Mouse (Mus musculus) right cerebral cortex, postnatal 10 days (tissue): ENCODE measurements around the gene Gm20696.

Source experiments
- DNase-seq, 2 experiments: peaks; one replicate each; pipeline ENCODE4 v3.0.0; 2021; ENCODE audit warnings: low spot score in 2 of 2

Gene Gm20696

DNA sequence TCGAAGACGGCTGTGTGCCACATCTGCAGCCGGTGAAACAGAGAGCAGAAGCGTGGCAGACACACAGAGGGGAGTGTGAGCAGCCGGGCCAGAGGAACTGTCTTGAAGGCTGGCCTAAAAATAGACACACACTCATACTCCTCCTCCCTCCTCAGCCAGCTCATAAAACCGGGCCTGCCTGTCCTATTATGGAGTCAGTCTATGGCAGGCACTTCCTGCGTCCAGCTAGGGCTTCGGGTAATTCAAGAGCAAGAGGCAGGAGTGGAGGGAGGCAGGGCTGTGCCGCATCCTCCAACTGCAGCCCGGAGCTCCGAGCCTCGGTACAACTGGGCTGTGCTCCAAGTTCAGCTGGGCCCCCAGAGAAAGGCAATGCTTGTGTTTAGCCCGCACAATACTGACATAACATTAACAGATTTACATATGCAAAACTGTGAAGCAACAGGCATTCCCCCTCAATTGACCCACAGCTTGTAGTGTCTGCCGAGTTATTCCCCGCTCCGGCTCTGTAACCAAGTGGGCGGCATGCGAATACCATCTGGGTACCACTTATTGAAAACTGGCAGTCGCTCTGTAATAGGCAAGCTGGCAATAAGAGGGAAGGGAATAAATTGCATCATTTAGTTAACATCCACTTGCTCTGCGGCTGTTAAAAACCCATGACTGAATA, 181.2 kb downstream of the Gm20696 start:
- peak; percentile 83 to 91 for DNase-seq

DNA sequence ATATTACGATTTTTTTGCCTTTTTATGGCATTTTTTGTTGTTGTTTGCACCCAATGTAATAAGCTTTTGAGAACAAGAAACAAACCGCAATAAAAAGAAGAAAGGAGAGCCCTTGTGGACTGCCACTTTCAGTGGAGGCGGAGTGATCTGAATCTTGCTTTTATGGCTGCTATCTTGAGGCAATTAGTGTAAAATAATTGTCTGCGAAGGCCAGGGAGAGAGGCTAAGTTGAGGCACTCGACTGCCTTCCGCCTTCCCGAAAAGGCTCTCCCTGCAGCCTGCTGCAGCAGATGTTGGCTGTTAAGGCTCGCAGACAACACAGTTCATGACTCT, 181.7 kb downstream of the Gm20696 start:
- DNase-seq: no peak

DNA sequence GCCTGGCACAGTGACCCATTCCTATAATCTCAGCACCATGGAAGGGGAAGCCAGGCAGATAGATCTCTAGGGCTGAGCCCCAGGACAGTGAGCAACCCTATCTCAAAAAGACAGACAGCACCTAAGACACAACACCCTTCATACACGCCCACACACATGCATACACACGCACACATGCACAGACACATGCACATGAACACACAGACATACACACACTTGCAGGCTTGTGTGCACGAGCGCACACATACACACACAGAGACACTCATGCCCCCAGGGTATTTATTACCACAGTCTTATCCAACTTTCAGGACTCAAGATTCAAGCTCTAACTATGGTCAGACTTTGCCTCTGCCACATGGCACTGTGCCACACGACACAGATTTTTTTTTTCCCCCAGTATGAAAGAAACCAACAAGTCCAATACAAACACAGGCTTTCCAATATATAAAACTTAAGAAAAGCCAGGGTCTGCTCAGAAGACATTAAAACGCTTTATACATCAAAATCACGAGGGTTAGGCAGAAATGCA, 182.3 kb downstream of the Gm20696 start:
- no peak for DNase-seq

DNA sequence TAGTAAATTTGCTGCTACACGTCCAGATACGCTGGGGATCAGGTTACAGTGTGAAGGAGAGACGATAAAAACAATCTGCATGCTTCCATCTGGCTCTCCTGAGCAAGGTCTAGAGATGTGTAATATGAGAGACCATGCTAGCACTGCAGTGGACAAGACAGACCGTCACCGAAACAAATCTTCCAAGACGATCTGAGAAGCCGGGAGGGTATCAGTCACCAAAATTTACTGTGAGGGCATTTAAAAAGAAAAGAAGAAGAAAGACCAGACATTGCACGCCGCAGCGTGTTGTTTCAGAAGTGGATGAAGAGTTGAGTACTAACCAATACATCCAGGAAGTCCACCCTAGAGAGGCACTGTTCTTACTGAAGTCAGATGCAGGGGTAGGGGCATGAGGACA, 183.0 kb downstream of the Gm20696 start:
- DNase-seq: no peak

DNA sequence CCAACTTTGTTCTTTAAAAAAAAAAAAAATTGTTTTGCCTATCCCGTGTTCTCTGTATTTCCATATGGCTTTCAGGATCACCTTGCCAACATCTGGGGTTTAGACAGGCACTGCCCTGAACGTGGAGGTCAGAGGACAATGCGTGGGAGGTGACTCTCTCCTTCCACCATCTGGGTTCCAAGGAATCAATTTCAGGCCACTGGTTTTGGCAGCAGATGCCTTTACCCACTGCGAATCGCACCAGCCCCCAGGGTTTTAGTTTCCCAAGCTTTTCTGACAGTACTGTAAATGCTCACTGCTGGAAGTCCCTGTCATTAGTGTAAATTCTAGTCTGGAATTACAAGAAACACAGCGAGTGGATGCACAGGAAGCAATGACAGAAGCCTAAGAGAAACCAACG, 185.0 kb downstream of the Gm20696 start:
- no peak for DNase-seq

DNA sequence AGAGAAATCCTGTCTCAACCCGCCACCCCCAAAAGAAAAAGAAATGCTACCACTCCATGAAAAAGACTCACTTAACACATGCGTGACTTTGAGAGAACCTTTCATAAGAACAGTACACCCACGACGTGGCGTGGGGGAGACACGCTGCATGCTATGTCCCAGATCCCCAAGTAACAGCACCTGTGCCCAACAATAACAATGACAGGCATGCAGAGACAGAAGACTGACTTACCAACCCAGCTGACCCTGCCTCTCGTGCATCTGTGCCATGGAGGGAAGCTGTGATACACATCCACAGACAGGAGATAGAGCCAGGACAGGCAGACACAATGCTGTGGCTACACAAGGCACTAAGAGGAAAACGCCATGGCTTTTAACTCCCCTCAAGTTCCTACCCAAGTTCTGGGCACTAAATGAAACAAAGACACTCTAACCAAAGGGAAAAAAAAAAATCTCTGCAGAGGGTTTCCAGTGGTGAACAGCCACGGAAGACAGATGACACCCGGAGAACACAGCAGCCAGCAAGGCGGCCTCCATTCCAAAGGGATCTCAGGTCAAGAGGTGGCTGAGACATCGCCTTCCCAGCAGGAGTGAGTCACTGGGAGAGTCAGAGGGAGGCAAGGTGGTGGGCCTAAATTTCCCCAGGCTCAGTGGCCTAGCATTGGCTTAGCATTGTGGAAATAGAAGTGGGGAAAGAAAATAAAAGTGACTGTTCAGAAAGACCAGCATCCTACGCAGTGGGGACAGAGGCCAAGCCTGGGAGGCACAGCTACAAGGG, 187.5 kb downstream of the Gm20696 start:
- no peak for DNase-seq

DNA sequence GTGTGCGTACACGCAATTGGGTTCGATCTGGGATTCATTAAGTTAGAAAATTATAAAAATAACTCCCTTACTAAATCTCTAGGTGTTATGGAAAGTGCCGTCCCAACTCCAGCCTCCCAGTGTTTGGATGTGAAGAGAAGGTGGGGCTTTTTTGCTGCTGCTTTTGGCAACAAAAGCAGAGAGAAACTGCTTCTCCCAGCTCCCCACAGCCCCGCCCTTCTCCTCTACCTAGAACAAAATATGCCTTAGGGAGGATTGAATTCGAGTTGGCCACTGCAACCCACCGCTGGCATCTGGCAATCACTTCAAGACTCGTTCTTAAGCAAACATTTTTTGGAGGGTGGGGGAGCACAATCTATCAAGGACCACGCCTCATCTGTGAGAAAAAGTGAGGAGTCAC, 191.6 kb downstream of the Gm20696 start:
- DNase-seq: no peak

DNA sequence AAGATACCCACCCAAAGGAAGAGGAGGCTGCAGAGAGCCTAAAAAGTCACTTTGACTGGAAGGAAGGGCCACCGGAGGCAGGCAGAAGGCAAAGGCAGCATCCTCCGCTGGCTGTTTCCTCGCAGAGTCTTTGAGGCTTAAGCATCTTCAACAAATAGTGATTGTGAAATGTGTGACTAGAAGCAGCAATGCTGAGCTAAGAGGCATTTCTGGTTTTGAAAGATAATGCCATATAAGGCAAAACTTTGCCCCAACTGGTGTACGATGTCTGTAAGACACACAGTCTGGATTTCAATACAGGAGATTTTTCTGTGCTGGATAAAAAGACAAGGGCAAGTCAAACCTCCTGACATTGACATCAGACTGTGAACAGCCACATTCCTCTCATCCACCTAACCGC, 195.7 kb downstream of the Gm20696 start:
- no peak for DNase-seq

DNA sequence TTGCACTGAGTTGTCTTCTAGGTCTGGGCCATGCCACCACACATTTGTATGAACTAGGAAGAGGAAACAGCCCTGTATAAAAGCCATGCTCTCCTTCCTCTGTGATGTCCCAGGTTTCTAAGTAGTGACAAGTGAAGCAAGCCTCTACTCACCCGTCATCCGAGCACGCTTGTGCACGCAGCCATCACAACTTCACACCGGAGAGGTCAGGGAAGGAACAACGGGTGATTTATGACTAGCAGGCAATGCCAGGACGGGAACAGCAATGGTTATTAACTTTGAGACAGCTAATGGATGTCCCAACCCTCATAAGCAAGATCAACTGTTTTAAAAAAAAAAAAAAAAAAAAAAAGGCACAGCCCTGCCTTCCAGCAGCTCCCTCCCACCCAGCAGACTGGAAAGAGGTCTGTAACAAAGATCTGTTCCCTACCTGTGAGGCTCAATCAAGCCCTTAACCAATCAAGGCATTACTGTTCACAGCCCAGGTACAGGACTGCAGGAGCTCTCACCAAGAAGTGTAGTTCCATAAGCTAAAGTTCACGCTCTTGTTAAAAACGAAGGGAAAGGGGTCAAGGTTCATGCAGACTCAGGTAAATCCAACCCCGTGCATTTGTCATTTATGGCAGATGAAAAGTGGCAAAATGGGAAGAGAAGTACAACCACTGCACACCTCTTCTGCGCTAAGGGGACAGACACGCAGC, 197.3 kb downstream of the Gm20696 start:
- DNase-seq: no peak

DNA sequence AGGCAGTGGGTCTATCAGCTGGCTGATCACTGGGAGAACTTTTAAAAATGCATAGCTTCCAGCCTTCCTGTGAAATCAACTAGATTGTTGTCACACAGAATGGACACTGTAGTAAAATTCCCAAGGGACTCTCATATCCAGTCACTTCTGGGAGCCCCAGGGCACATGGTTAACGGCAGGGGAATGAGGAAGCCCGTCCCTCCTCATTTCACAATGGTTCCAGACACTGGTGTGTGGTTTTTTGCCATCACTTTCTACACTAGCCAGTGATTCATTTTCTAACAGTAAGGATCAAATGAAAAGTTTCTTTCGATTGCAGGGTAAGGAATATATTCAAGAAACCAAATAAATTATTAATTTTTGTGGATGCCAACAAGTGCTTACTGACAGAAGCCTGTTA, 198.8 kb downstream of the Gm20696 start:
- DNase-seq: no peak

DNA sequence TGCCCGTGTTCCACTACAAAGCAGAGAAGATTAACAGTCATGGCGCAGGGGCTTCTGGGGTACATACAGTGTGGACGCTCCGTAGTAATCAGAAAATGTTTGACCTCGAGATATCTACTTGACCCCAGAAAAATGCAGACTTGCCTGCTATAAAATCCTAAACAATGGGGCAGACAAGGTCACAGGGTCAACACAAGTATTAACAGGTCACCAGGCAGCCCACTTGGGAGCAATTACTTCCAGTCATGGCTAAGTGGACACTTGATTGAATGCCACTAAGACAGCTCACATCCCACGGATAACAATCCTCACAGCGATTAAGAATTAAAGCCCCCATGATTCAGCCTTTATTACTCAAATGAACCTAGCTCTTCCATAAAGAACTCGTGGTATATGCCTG, 199.5 kb downstream of the Gm20696 start:
- no peak for DNase-seq

DNA sequence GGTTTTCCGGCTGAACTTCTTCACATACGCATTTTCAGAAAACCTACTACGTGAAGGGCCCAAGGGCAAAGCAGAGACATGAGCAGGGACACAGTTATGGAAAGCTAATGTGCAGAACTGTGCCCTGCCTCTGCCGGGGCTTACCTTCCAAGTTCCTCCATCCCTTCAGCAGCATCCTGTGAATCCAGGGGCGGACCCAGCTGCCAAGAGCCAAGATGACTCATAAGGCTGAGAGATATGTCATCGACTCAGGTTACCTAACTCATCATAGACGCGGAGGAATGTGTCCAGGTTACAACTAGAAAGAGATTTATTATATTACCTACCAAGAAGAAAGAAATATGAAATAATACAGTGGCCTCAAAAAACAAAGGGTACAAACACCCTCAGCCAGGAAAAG, 200.2 kb downstream of the Gm20696 start:
- no peak for DNase-seq

DNA sequence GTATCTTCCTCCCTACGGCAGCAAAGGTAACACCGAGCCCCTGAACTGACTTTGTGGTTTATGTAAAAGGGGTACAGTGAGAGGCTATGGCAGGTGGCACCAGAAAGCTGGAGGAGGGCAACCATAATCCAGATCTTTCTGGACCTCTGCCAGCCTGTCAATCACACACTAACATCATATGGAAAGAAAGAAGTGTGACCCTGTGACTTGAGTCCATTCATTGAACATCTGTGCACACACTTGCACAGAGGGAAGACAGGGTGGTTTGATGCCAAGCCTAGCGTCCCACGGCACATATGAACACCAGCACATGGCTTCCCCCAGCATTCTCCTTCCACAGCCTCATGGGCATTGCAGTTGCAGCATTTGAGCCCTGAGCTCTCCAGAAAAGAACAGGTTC, 202.1 kb downstream of the Gm20696 start:
- DNase-seq: no peak

DNA sequence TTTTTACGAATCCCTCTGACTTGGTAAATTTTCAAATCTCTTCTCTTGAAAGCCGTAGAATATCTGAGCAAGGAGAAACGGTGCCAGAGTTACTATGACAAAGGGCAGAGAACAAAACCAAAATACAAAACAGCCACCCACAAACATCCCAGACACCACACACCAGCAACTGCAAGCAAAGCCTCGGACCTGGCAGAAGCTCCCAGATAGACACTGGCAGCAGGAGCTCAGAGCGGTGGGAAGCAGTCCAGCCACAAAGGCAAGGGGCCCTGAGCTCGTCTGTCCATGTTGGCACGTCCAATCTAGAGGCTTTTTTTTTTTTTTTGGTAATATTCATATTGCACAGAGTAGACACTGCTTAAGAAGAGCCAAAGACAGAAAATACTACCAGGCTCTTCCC, 202.7 kb downstream of the Gm20696 start:
- no peak for DNase-seq

DNA sequence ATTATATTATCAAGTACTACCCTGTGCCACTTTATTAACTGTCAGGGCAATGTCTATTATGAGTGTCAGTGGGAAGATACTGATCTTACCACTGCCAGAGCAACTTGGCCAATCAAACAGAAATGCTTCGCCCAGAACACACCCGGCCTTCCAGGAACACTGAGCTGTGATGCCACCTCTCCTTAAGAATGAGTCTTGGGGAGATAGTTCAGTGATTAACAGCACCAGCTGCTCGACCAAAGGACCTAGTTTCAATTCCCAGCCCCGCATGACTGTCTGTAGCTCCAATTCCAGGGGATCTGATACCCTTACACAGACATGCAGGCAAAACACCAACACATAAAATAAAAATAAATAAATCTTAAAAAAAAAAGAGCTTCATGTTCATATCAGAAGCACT, 207.8 kb downstream of the Gm20696 start:
- no peak for DNase-seq

DNA sequence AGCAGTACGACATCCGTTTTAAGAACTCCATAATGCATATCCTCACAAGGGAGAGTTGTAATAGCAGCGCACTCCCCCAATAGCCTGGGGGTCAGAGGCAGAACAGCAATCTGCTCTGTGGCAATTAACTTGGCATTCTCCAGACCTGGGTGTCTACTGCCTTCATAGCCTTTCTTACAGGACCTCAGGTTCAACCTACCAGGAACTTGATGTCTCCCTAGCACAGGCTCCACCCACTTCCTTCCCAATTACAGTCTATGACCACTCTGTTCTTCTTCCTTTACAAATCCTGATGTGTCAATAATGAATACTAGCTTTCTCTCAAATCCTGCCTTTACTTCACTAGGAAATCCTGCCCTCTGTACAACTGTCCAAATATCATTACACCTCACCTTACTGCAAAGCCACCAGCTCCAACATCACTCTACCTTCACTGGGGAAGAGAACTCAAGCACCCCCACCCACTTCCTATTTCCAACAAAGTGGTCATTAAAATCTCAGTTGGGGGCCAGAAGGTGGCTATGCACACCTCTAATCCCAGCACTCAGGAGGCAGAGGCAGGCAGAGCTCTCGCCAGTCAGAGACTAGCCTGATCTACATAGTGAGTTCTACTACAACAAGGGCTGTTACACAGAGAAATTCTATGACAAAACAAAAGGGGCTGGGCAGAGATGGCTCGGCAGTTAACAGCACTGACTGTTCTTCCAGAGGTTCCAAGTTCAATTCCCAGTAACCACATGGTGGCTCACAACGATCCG, 212.7 kb downstream of the Gm20696 start:
- no peak for DNase-seq

DNA sequence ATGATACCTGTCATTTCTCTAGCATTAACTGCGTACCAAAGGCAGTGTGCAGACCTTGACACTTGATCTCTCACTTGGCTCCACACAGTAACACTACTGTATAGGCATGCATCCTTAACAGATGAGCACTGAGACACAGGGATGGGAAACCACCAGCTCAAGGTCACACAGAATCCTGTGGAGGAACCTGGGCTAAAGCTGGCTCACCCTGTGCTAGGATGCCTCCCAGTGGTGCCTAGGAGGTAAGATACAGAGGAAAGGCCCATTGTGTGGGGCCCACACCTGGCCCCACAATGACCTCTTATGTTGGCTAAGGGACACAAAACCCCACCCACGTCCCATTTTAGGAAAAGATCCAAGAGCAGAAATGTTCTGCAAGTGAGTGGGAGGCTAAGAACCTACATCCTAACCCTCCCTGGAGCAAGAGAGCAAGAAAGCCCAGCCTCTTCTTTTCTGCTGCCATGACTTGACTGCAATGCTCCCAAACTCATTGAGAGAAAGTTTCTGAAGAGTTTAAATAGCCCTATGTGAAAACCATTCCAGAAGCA, 213.9 kb downstream of the Gm20696 start:
- DNase-seq: no peak

DNA sequence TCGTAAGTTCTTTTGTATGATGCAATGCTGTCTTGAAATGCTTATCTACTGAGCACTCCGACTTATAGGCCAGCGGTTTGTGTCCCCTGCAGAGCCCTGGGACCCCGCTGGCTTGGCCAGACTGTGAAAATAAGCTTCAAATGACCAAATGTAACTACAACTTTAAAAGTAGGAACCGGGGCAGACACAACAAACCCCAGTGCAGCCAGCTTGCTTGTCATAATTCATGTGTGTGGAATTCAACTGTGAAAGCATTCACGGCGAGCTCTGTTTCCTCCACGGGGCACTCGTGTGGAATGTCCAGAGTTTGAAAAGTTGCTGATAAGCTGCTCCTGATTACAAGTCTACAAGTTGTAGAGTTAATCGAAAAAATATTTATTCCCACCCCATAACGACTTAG, 215.1 kb downstream of the Gm20696 start:
- no peak for DNase-seq

DNA sequence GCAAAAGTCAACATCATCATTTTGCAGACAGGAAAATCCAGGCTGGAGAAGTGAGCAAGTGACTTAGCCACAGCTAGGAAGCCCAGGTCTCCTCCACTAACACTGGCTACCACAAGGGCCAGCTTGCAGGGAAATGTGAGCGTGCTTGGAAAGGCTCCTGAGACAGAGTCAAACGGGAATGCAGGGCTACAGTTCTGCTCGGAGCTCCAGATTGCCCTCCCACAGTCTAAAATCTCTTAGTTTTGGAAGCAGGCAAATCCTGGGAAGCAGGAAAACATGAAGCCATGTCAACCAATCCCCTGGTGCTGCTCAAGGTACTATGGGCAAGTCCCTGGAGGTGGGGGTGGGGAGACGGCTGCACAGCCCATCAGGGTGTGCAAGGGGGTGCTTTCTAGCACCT, 219.2 kb downstream of the Gm20696 start:
- no peak for DNase-seq

DNA sequence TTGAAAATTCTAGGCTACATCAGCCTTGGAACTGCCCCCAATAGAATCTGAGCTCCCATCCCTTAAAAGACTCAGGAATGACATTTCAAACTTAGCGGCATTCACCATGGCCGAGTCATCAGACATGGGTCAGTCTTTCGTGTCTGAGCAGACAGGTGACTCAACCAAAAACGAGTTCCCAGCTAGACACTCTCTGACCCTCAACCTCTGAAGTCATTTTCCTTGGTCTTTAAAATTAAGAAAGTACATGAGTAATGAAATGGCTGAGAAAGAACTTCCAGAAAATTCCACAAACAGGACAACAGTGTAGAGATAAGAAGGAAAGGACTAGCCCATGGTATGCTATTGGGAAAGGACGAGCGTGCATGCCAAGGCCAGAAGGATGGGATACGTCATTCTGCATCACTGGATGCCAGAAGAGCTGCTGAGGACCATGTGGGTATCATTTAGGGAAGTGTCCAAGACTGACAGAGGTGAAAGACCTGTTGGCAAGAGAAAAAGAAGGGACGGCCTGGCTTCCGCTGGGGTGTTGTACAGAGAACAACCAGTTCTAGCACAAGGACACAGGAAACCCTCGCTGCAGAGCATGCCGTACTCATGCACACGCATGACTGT, 219.7 kb downstream of the Gm20696 start:
- DNase-seq: no peak

DNA sequence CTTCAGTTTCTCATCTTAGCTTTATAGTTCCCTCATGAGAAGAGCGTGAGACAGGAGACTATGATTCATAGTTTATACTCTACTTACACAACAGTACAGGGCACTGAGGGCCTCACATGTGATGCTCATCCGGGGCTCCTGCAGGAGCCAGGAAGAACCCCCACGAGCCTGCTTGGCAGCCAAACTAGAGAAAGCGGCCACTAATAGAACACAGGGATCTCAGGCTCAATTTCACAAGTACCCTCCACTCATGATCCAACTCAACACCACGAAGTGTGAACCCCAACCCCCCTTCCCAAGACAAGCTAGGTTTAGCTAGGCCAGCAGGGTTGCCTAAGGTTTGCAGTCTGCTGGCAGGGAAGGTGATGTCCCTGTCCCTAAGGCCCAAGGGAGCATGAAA, 223.1 kb downstream of the Gm20696 start:
- DNase-seq: no peak
